Mouse (Mus musculus): ENCODE measurements around the gene Cend1. TPM values are rescaled to one million over a fixed set of nuclear protein-coding genes. Genes with fewer than 3 reads are reported as not detected.

Cend1 gene
- total RNA-seq, 2 experiments from 2014 or later: 288 to 314 TPM

Other genes starting within 250 kb of the Cend1 start
- 100 to 1,000 TPM; 279 to 287 TPM for gene Hras, start 235.5 kb downstream of the Cend1 start, total RNA-seq (2021)
- 1 to 10 TPM; 3.1 to 4.4 TPM for gene Lrrc56, start 235.3 kb downstream of the Cend1 start, total RNA-seq (2021)
- gene Lmntd2, start 215.4 kb downstream of the Cend1 start, total RNA-seq (2021): not detected
- gene Rassf7, start 213.6 kb downstream of the Cend1 start, total RNA-seq (2021): 1 to 10 TPM in 1 of 2 experiments, under 1 TPM in 1; 0.78 to 1.5 TPM
- gene Phrf1, start 200.7 kb downstream of the Cend1 start, total RNA-seq (2021): 10 to 100 TPM; 75.5 to 76.4 TPM
- gene Irf7, start 163.0 kb downstream of the Cend1 start, total RNA-seq (2021): 1 to 10 TPM in 1 of 2 experiments, under 1 TPM in 1; 0.78 to 1.1 TPM
- not detected for gene Cdhr5, start 152.7 kb downstream of the Cend1 start, total RNA-seq (2021)
- not detected for gene Sct, start 150.4 kb downstream of the Cend1 start, total RNA-seq (2021)
- under 1 TPM; 0.41 to 0.66 TPM for gene Drd4, start 137.5 kb downstream of the Cend1 start, total RNA-seq (2021)
- 10 to 100 TPM; 71.8 to 76.6 TPM for gene Deaf1, start 101.8 kb downstream of the Cend1 start, total RNA-seq (2021)
- 10 to 100 TPM; 33.4 to 34.6 TPM for gene Tmem80, start 101.8 kb downstream of the Cend1 start, total RNA-seq (2021)
- gene Eps8l2, start 90.6 kb downstream of the Cend1 start, total RNA-seq (2021): 1 to 10 TPM; 3.0 to 3.3 TPM
- 100 to 1,000 TPM; 103 TPM for gene Taldo1, start 37.3 kb downstream of the Cend1 start, total RNA-seq (2021)
- 10 to 100 TPM; 41.3 to 48.4 TPM for gene Gatd1, start 15.4 kb downstream of the Cend1 start, total RNA-seq (2021)
- 100 to 1,000 TPM; 292 to 311 TPM for gene Slc25a22, start 8.4 kb upstream of the Cend1 start, total RNA-seq (2021)
- gene Pidd1, start 14.5 kb upstream of the Cend1 start, total RNA-seq (2021): under 1 TPM; 0.64 to 0.96 TPM
- 100 to 1,000 TPM; 488 to 498 TPM for gene Rplp2, start 17.9 kb upstream of the Cend1 start, total RNA-seq (2021)
- 10 to 100 TPM; 21.4 to 28.6 TPM for gene Pnpla2, start 25.7 kb upstream of the Cend1 start, total RNA-seq (2021)
- 1 to 10 TPM; 2.5 to 4.1 TPM for gene Cracr2b, start 31.6 kb upstream of the Cend1 start, total RNA-seq (2021)
- 10 to 100 TPM; 25.3 to 29.6 TPM for gene Cd151, start 37.9 kb upstream of the Cend1 start, total RNA-seq (2021)
- gene Polr2l, start 45.6 kb upstream of the Cend1 start, total RNA-seq (2021): 10 to 100 TPM; 40.8 to 45.7 TPM
- gene Tspan4, start 45.7 kb upstream of the Cend1 start, total RNA-seq (2021): 10 to 100 TPM; 13.8 to 16.6 TPM
- 10 to 100 TPM; 66.7 to 68.0 TPM for gene Chid1, start 110.4 kb upstream of the Cend1 start, total RNA-seq (2021)
- gene Ap2a2, start 132.7 kb upstream of the Cend1 start, total RNA-seq (2021): 100 to 1,000 TPM; 194 to 208 TPM
- gene Muc6, start 225.8 kb upstream of the Cend1 start, total RNA-seq (2021): not detected